Comparison of ENCODE assay signal across 8 mouse cellular contexts in the genomic region with DNA sequence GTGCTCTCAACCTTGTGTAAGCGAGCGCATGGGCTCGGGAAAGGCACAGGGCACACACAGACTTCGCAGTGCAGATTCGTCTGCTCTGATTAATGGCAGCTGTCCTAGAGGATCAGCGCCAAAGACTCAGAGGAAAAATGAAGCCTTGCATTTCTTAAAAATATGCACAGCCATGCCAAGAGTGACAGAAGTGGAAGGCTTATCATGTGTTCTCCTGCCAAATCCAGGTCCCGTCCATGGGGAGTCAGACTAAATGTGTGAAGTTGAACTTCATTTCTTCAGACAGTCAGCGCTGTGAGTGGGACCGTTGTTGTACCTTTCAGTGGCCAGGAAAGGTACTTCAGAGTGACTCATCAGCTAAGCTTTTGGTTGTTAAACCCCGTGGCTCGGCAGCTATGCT. TPM values are rescaled to one million over a fixed set of nuclear protein-coding genes. Genes with fewer than 3 reads are reported as not detected.
DNase-seq lines count a peak whose midpoint lies in the region; ATAC-seq and TF ChIP-seq lines count a peak whose summit lies in the region.

No protein-coding gene starts in this region.

- no peak for TF ChIP-seq EP300 in liver, postnatal 0 days (IDR thresholded peaks at IDR 0.05; ENCODE audit: low read depth)

- H3K27ac ChIP-seq in liver, postnatal 0 days (ENCODE audit: low read depth), result no peak overlapping the region

- no peaks in the 10 kb centered on the region for H3K36me3 ChIP-seq in liver, postnatal 0 days (replicated peaks; ENCODE audit: insufficient read depth, low read length)

- ATAC-seq in liver, postnatal 0 days, result no peak

- H3K9ac ChIP-seq in liver, postnatal 0 days (replicated peaks), result no peak overlapping the region

- DNase-seq in adrenal gland, adult (ENCODE audit: inconsistent age in 2 of 2, low spot score in 1 of 2), result peak; percentile 73 to 92
- no peak for DNase-seq in adrenal gland, adult 18-20 months (ENCODE audit: low spot score in 2 of 2)
- DNase-seq in liver, result peak; percentile 15
- DNase-seq in liver, postnatal 0 days, result no peak
- DNase-seq in gastrocnemius, postnatal 25 days, result peak; percentile 24
- DNase-seq in lung, postnatal 25 days (ENCODE audit: low spot score), result peak; percentile 15
- no peak for DNase-seq in left cerebral cortex, adult 11 months (ENCODE audit: low spot score)
- no peak for DNase-seq in urinary bladder, postnatal 36 days (ENCODE audit: low spot score in 2 of 2)

- no peak overlapping the region for H3K4me2 ChIP-seq in liver, postnatal 0 days (ENCODE audit: low read depth, low read length)

- H3K4me3 ChIP-seq in liver, postnatal 0 days (ENCODE audit: low read depth, low read length), result no peak overlapping the region

- H3K9me3 ChIP-seq in liver, postnatal 0 days (ENCODE audit: low read length), result no peaks in the 10 kb centered on the region

- 74% methylated on average over 11 of the region's 11 CpGs for WGBS in liver, postnatal 0 days (ENCODE audit: insufficient replicate concordance)

- TF ChIP-seq CTCF in liver, postnatal 0 days (IDR thresholded peaks at IDR 0.05; ENCODE audit: low read depth), result no peak

- H3K4me1 ChIP-seq in liver, postnatal 0 days (ENCODE audit: insufficient read depth), result peaks cover 2% of the 10 kb centered on the region; the same call in 1 of the 2 replicates

- no peaks in the 10 kb centered on the region for H3K27me3 ChIP-seq in liver, postnatal 0 days (ENCODE audit: insufficient read depth, low read length)

RNA-seq across cellular contexts. Expression of a gene that starts 7.9 kb away (rescaled TPM):
- 100 to 1,000 TPM; 140 to 186 TPM for total RNA-seq in adrenal gland, adult 18-20 months (2021)
- 19.2 and 21.2 TPM in 2 replicates for polyA plus RNA-seq in liver, postnatal 0 days (2015; fragmentation: Nextera tagmentation; extraction: Ambion mirVana)
- total RNA-seq in gastrocnemius, postnatal 25 days (2021), result 10 to 100 TPM in 1 of 2 experiments, 1 to 10 TPM in 1; 8.8 to 15.2 TPM

Comparison
In these comparisons a context has a peak if more than half of its experiments do, and no peak if none do; other contexts are left out.
1. DNase-seq: peak in adrenal gland, adult (2 of 2), liver (single experiment), gastrocnemius, postnatal 25 days (single experiment) and lung, postnatal 25 days (single experiment); none in adrenal gland, adult 18-20 months (0 of 2), liver, postnatal 0 days (single experiment), left cerebral cortex, adult 11 months (single experiment) and urinary bladder, postnatal 36 days (0 of 2).
2. RNA of a gene that starts 7.9 kb away (total RNA-seq): 140 to 186 TPM in adrenal gland, adult 18-20 months; 8.8 to 15.2 TPM in gastrocnemius, postnatal 25 days; every median in the first group is over 4 times any median in the second.